Mouse (Mus musculus) olfactory bulb, adult 2 months (tissue): Measurements from ENCODE around the gene Dnmt3a.

Source experiments
- CTCF ChIP-seq: fragments of 200-500 bp; IDR thresholded peaks from 2 replicates; pipeline ENCODE4 v1.5.1; 2012; ENCODE audit warnings: low read depth, mild to moderate bottlenecking, low read length, moderate library complexity; ENCODE audit not compliant: insufficient read depth
- POLR2A ChIP-seq: fragments of 200-500 bp; IDR thresholded peaks from 2 replicates; pipeline ENCODE4 v1.6.1; 2012; ENCODE audit warnings: mild to moderate bottlenecking, low read depth, low read length, moderate library complexity; ENCODE audit not compliant: insufficient read depth

- TF ChIP-seq CTCF: no peak
- TF ChIP-seq POLR2A: no peak
Observed at GRCm38 (mm10) chr12:3787041-3787440, 18.8 kb upstream of the Dnmt3a start.
